Mouse (Mus musculus) spleen, postnatal 14 days (tissue): ENCODE results near the gene Cacna1e.

ENCODE experiments used
- DNase-seq, 2 experiments: peaks; one replicate each; pipeline ENCODE4 v3.0.0; 2021 to 2022; ENCODE audit warnings: low spot score in 2 of 2

Cacna1e gene

GRCm38 (mm10) chr1:154884275-154885206 lies at the start of gene Cacna1e:
Gene Cacna1e (minus strand): TSS chr1:154884501.
- DNase-seq, result no peak

- DNase-seq, result no peak
Observed at GRCm38 (mm10) chr1:154918406-154918805, 34.1 kb upstream of the Cacna1e start.

- DNase-seq, result no peak
Observed at GRCm38 (mm10) chr1:154917438-154917837, 33.1 kb upstream of the Cacna1e start.

- DNase-seq, result no peak
Observed at GRCm38 (mm10) chr1:154909554-154909953, 25.3 kb upstream of the Cacna1e start.

- DNase-seq, result no peak
Observed at GRCm38 (mm10) chr1:154897390-154897789, 13.1 kb upstream of the Cacna1e start.

- DNase-seq, result no peak
Observed at GRCm38 (mm10) chr1:154890244-154890643, 5.9 kb upstream of the Cacna1e start.

- no peak for DNase-seq
Observed at GRCm38 (mm10) chr1:154888495-154888894, 4.2 kb upstream of the Cacna1e start.

- DNase-seq, result no peak
Observed at GRCm38 (mm10) chr1:154888018-154888417, 3.7 kb upstream of the Cacna1e start.

GRCm38 (mm10) chr1:154887546-154887945 lies 3.2 kb upstream of the Cacna1e start:
- no peak for DNase-seq

- no peak for DNase-seq
Observed at GRCm38 (mm10) chr1:154886611-154887010, 2.3 kb upstream of the Cacna1e start.

- no peak for DNase-seq
Observed at GRCm38 (mm10) chr1:154885207-154885548, 877 bp upstream of the Cacna1e start.

- no peak for DNase-seq
Observed at GRCm38 (mm10) chr1:154883596-154884191, 607 bp downstream of the Cacna1e start.

- DNase-seq, result no peak
Observed at GRCm38 (mm10) chr1:154865981-154866380, 18.3 kb downstream of the Cacna1e start.

- no peak for DNase-seq
Observed at GRCm38 (mm10) chr1:154861416-154861815, 22.9 kb downstream of the Cacna1e start.

GRCm38 (mm10) chr1:154854564-154854963 lies 29.7 kb downstream of the Cacna1e start:
- no peak for DNase-seq

GRCm38 (mm10) chr1:154850515-154851287 lies 33.6 kb downstream of the Cacna1e start:
- no peak for DNase-seq

GRCm38 (mm10) chr1:154848683-154849579 lies 35.4 kb downstream of the Cacna1e start:
- no peak for DNase-seq

GRCm38 (mm10) chr1:154846900-154847299 lies 37.4 kb downstream of the Cacna1e start:
- DNase-seq, result no peak

- DNase-seq, result no peak
Observed at GRCm38 (mm10) chr1:154843427-154843826, 40.9 kb downstream of the Cacna1e start.

GRCm38 (mm10) chr1:154842336-154842735 lies 42.0 kb downstream of the Cacna1e start:
- DNase-seq, result no peak

- no peak for DNase-seq
Observed at GRCm38 (mm10) chr1:154841057-154841630, 43.2 kb downstream of the Cacna1e start.
